In genomic region chr4:61969691-61970090, GRCm38 (mm10) we compare ENCODE assay signal across 28 mouse cellular contexts.
"Had no signal": no experiment of that assay in that cellular context is flagged by ENCODE, and none has a peak within 500 bp of the region (broad histone marks: within the 10 kb centered on the region; RNA-seq: fewer than 3 reads in every experiment).

No protein-coding gene starts in this region.

- H3K9ac ChIP-seq: embryonic facial prominence, embryonic 12.5 days; embryonic facial prominence, embryonic 13.5 days; embryonic facial prominence, embryonic 15.5 days; forebrain, embryonic 12.5 days; forebrain, embryonic 13.5 days; forebrain, embryonic 15.5 days; forebrain, postnatal 0 days had no signal

- H3K9me3 ChIP-seq: embryonic facial prominence, embryonic 10.5 days; embryonic facial prominence, embryonic 12.5 days; embryonic facial prominence, embryonic 13.5 days; embryonic facial prominence, embryonic 15.5 days; forebrain, embryonic 10.5 days; forebrain, embryonic 12.5 days; forebrain, embryonic 13.5 days; forebrain, embryonic 15.5 days had no signal

- H3K27me3 ChIP-seq: embryonic facial prominence, embryonic 12.5 days; embryonic facial prominence, embryonic 13.5 days; embryonic facial prominence, embryonic 15.5 days; forebrain, embryonic 12.5 days; forebrain, embryonic 13.5 days; forebrain, embryonic 15.5 days had no signal

- H3K4me3 ChIP-seq: embryonic facial prominence, embryonic 10.5 days; embryonic facial prominence, embryonic 12.5 days; embryonic facial prominence, embryonic 13.5 days; embryonic facial prominence, embryonic 15.5 days; erythroblast, embryonic 14.5 days; forebrain, embryonic 10.5 days; forebrain, embryonic 12.5 days; forebrain, embryonic 13.5 days; forebrain, embryonic 15.5 days; gastrocnemius, adult 2 months; heart, adult 2 months had no signal

- H3K4me1 ChIP-seq: embryonic facial prominence, embryonic 10.5 days; embryonic facial prominence, embryonic 12.5 days; embryonic facial prominence, embryonic 13.5 days; embryonic facial prominence, embryonic 15.5 days; forebrain, embryonic 10.5 days; forebrain, embryonic 12.5 days; forebrain, embryonic 13.5 days; forebrain, embryonic 15.5 days had no signal

- H3K27ac ChIP-seq: embryonic facial prominence, embryonic 10.5 days; embryonic facial prominence, embryonic 12.5 days; embryonic facial prominence, embryonic 13.5 days; embryonic facial prominence, embryonic 15.5 days; forebrain, embryonic 10.5 days; forebrain, embryonic 12.5 days; forebrain, embryonic 13.5 days; forebrain, embryonic 15.5 days; gastrocnemius, adult 2 months; heart, adult 2 months had no signal

- H3K36me3 ChIP-seq: embryonic facial prominence, embryonic 10.5 days; embryonic facial prominence, embryonic 12.5 days; embryonic facial prominence, embryonic 13.5 days; embryonic facial prominence, embryonic 15.5 days; forebrain, embryonic 10.5 days; forebrain, embryonic 12.5 days; forebrain, embryonic 15.5 days had no signal

- ATAC-seq: forebrain, embryonic 13.5 days; forebrain, embryonic 14.5 days; forebrain, embryonic 15.5 days; forebrain, embryonic 16.5 days; forebrain, postnatal 0 days had no signal

- DNase-seq: cerebellum, adult 2 months; cerebellum, adult 8-10 months; cerebellum, adult 9-10 months; cerebellum, adult 9-11 months; cerebellum, postnatal 10 days; cerebellum, postnatal 14 days; cerebellum, postnatal 25 days; cerebellum, postnatal 36 days; embryo, embryonic 11 days; forebrain, postnatal 0 days; gastrocnemius, adult 2 months; gastrocnemius, postnatal 10 days; gastrocnemius, postnatal 14 days; gastrocnemius, postnatal 25 days; gastrocnemius, postnatal 36 days; heart, adult 18-20 months; heart, adult 2 months had no signal

- H3K4me2 ChIP-seq: embryonic facial prominence, embryonic 12.5 days; embryonic facial prominence, embryonic 13.5 days; embryonic facial prominence, embryonic 15.5 days; forebrain, embryonic 12.5 days; forebrain, embryonic 13.5 days; forebrain, embryonic 15.5 days had no signal
